9 mouse cellular contexts compared by ENCODE assay signal in the genomic region with DNA sequence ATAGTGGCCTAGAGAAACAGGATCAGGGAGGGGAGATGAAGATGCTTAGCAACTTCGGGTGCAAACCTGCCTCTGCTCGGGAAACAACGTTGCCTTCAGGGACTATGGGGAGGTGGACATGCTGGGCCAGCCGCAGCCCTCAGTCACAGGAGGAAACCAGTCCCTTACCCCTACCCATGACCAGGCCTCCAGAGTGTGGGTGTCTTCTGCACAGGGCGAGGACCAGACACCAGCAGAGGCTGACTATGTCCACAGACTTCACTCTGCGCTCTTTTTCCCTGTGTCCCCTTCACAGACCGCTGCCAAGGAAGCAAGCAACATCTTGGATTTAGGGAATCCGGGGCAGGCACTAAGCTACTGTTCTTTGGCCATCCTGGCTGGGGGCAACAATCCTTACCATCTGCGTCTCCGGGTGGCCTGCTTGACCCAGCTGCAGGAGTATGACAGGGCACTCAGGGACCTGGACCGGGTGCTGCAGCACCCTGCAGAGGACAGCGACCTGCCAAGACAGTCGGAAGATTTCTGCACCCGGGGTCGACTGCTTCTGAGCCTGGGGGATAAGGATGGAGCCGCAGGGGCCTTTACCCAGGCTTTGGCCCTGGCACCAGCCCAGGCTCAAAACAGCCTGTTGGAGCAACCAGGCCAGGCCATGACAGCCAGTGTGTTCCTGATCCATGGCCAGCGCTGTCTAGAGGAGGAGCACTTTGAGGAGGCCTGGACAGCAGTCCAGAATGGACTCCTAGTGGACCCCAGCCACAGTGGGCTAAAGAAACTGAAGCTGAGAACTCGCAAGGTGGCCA. TPM values are rescaled to one million over a fixed set of nuclear protein-coding genes. Genes with fewer than 3 reads are reported as not detected.
DNase-seq lines count a peak whose midpoint lies in the region; ATAC-seq and TF ChIP-seq lines count a peak whose summit lies in the region.
"Had no signal": no experiment of that assay in that cellular context is flagged by ENCODE, and none has a peak within 500 bp of the region (broad histone marks: within the 10 kb centered on the region; RNA-seq: fewer than 3 reads in every experiment).

No protein-coding gene starts in this region.

- peak overlapping the region; percentile 35 for H3K4me3 ChIP-seq in neural tube, embryonic 11.5 days (ENCODE audit: low read depth, low read length)
- H3K4me3 ChIP-seq in liver, embryonic 16.5 days (ENCODE audit: low read depth, low read length), result no peak overlapping the region; the same call in 1 of the 2 replicates
- no peak overlapping the region for H3K4me3 ChIP-seq in thymus, adult 2 months (ENCODE audit: control insufficient read depth, insufficient read depth, low read length)

- H3K27me3 ChIP-seq in neural tube, embryonic 11.5 days (ENCODE audit: control insufficient read depth, insufficient read depth, low read length), result 0 out of 2 replicates have a peak, but pooled peaks cover 2% of the 10 kb centered on the region
- H3K27me3 ChIP-seq in liver, embryonic 16.5 days (ENCODE audit: control insufficient read depth, insufficient read depth, low read depth, low read length), result peaks cover 4% of the 10 kb centered on the region; the same call in 1 of the 2 replicates
- H3K27me3 ChIP-seq in thymus, adult 2 months (ENCODE audit: control insufficient read depth, insufficient read depth, low read length), result no peaks in the 10 kb centered on the region

- H3K4me1 ChIP-seq in neural tube, embryonic 11.5 days (ENCODE audit: control insufficient read depth, insufficient read depth, low read length), result peaks cover 7% of the 10 kb centered on the region
- peaks cover 6% of the 10 kb centered on the region for H3K4me1 ChIP-seq in liver, embryonic 16.5 days (ENCODE audit: control insufficient read depth, low read depth, low read length)
- H3K4me1 ChIP-seq in thymus, adult 2 months (replicated peaks; ENCODE audit: control insufficient read depth, insufficient read depth, low read length), result peaks cover 6% of the 10 kb centered on the region

- ATAC-seq in cerebellum, adult (ENCODE audit: insufficient number of reproducible peaks, low FRiP score, low TSS enrichment), result no peak
- ATAC-seq in neural tube, embryonic 11.5 days (ENCODE audit: insufficient read depth, low FRiP score, low TSS enrichment), result no peak
- ATAC-seq in liver, embryonic 16.5 days (ENCODE audit: low read depth), result no peak

- H3K36me3 ChIP-seq in neural tube, embryonic 11.5 days (ENCODE audit: control insufficient read depth, insufficient read depth, low read length), result no peaks in the 10 kb centered on the region
- H3K36me3 ChIP-seq in liver, embryonic 16.5 days (ENCODE audit: control insufficient read depth, insufficient read depth), result no peaks in the 10 kb centered on the region
- H3K36me3 ChIP-seq in thymus, adult 2 months (ENCODE audit: control insufficient read depth, insufficient read depth, low read length), result no peaks in the 10 kb centered on the region

- TF ChIP-seq POLR2A in thymus, adult 2 months (IDR thresholded peaks at IDR 0.05; ENCODE audit: control insufficient read depth, extremely low read depth, insufficient read depth, low read length, poor library complexity), result no peak

- H3K9me3 ChIP-seq in neural tube, embryonic 11.5 days (ENCODE audit: control insufficient read depth, low read length), result no peaks in the 10 kb centered on the region
- H3K9me3 ChIP-seq in liver, embryonic 16.5 days (replicated peaks; ENCODE audit: control insufficient read depth, low read length), result no peaks in the 10 kb centered on the region

- no peak overlapping the region for H3K27ac ChIP-seq in neural tube, embryonic 11.5 days (ENCODE audit: low read depth, low read length)
- H3K27ac ChIP-seq in liver, embryonic 16.5 days (ENCODE audit: low read length), result no peak overlapping the region
- no peak overlapping the region for H3K27ac ChIP-seq in thymus, adult 2 months (ENCODE audit: control insufficient read depth, insufficient read depth, low read length)

- no peak for TF ChIP-seq CTCF in thymus, adult 2 months (IDR thresholded peaks at IDR 0.05; ENCODE audit: borderline replicate concordance, control insufficient read depth, extremely low read depth, insufficient read depth, low read length, poor library complexity)

- H3K4me2 ChIP-seq in neural tube, embryonic 11.5 days (ENCODE audit: low read depth), result peak overlapping the region; percentile 50; the same call in 1 of the 2 replicates
- H3K4me2 ChIP-seq in liver, embryonic 16.5 days (ENCODE audit: low read depth, low read length), result peak overlapping the region; percentile 53

- DNase-seq in cerebellum, adult 11-12 months, result peak; percentile 59
- no peak for DNase-seq in neural tube, embryonic 11.5 days (ENCODE audit: low spot score)
- no peak for DNase-seq in neural tube, embryonic 10.5 days (ENCODE audit: extremely low spot score, low spot score)
- DNase-seq in thymus, adult 2 months, result no peak
- DNase-seq in thymus, postnatal 14 days, result no peak
- no peak for DNase-seq in layer of hippocampus, postnatal 36 days

- peak overlapping the region; percentile 55 for H3K9ac ChIP-seq in neural tube, embryonic 11.5 days (ENCODE audit: low read length)
- H3K9ac ChIP-seq in liver, embryonic 16.5 days (ENCODE audit: low read depth, low read length), result no peak overlapping the region

- 85% methylated on average over 18 of the region's 18 CpGs for WGBS in neural tube, embryonic 11.5 days
- WGBS in liver, embryonic 16.5 days (ENCODE audit: insufficient replicate concordance), result 70% methylated on average over 18 of the region's 18 CpGs
- 93% methylated on average over 18 of the region's 18 CpGs for WGBS in thymus, adult 2 months

RNA-seq across cellular contexts. Expression of a gene that starts 4.2 kb away (rescaled TPM):
- polyA plus RNA-seq in neural tube, embryonic 11.5 days (2014; fragmentation: Nextera tagmentation; extraction: Ambion mirVana), result 0.50 and 0.72 TPM in 2 replicates
- polyA plus RNA-seq in liver, embryonic 16.5 days (2015; fragmentation: Nextera tagmentation; extraction: Ambion mirVana), result 2.4 and 2.7 TPM in 2 replicates
- 0.23 TPM in 2 replicates for polyA plus RNA-seq in thymus, adult 2 months (2012; rRNA removed)
- total RNA-seq in layer of hippocampus, postnatal 36 days (2021), result under 1 TPM; 0.15 to 0.40 TPM
- total RNA-seq: hematopoietic stem cell, adult 5-6 weeks had no signal

RNA-seq across cellular contexts. Expression of a gene that starts 27.9 kb away (rescaled TPM):
- polyA plus RNA-seq in neural tube, embryonic 11.5 days (2014; fragmentation: Nextera tagmentation; extraction: Ambion mirVana), result 0.38 and 0.39 TPM in 2 replicates
- not detected in 2 replicates for polyA plus RNA-seq in liver, embryonic 16.5 days (2015; fragmentation: Nextera tagmentation; extraction: Ambion mirVana)
- 0.18 and 0.38 TPM in 2 replicates for polyA plus RNA-seq in thymus, adult 2 months (2012; rRNA removed)
- 1 to 10 TPM; 2.1 to 2.7 TPM for total RNA-seq in layer of hippocampus, postnatal 36 days (2021)
- total RNA-seq: hematopoietic stem cell, adult 5-6 weeks had no signal

RNA-seq across cellular contexts. Expression of a gene that starts 33.8 kb away (rescaled TPM):
- polyA plus RNA-seq in neural tube, embryonic 11.5 days (2014; fragmentation: Nextera tagmentation; extraction: Ambion mirVana), result 40.2 and 42.1 TPM in 2 replicates
- polyA plus RNA-seq in liver, embryonic 16.5 days (2015; fragmentation: Nextera tagmentation; extraction: Ambion mirVana), result 7.4 and 8.5 TPM in 2 replicates
- polyA plus RNA-seq in thymus, adult 2 months (2012; rRNA removed), result 77.1 and 105 TPM in 2 replicates
- 10 to 100 TPM; 40.4 to 45.9 TPM for total RNA-seq in layer of hippocampus, postnatal 36 days (2021)
